Mouse (Mus musculus): ENCODE data around the gene Chrnb1. TPM values are rescaled to one million over a fixed set of nuclear protein-coding genes. Genes with fewer than 3 reads are reported as not detected.

The Chrnb1 gene
- 0.31 and 0.33 TPM in 2 replicates for total RNA-seq (2012; rRNA removed)
- polyA plus RNA-seq (2012; ENCODE audit: insufficient read depth in 1 of 2, insufficient read length in 2 of 2, low read depth in 1 of 2, low replicate concordance in 2 of 2, missing spikeins in 1 of 2), result 1 to 10 TPM in 1 of 2 experiments, not detected in 1; 1.6 TPM

- Histone ChIP-seq H3K4me3 (ENCODE audit: control insufficient read depth in 1 of 2, insufficient read depth in 1 of 2, low read depth in 2 of 2, low read length in 2 of 2) (peak within 1 kb of the TSS; percentile 69 to 88), H3K9me3 (replicated peaks; ENCODE audit: insufficient read depth, low read length) (no peaks in the 10 kb centered on the region), H3K9ac (ENCODE audit: control insufficient read depth, low read depth, low read length, poor library complexity, severe bottlenecking) (peak within 1 kb of the TSS; percentile 66), H3K27me3 (ENCODE audit: control insufficient read depth in 1 of 2, insufficient read depth in 2 of 2, low read length in 2 of 2) (no peaks in the 10 kb centered on the region), H3K4me1 (ENCODE audit: control insufficient read depth in 1 of 2, insufficient read depth in 2 of 2, low read length in 2 of 2) (peaks cover 5 to 10% of the 10 kb centered on the region in 2 experiments), H3K79me2 (ENCODE audit: control insufficient read depth, insufficient read depth, low read length, poor library complexity) (no peaks in the 10 kb centered on the region; the same call in 1 of the 2 replicates), H3K27ac (ENCODE audit: control insufficient read depth, low read depth, low read length) (no peak within 1 kb of the TSS; the same call in 1 of the 2 replicates), H3K36me3 (ENCODE audit: control insufficient read depth in 1 of 2, insufficient read depth in 2 of 2, low read length in 2 of 2) (peaks cover 0 to 11% of the 10 kb centered on the region in 2 experiments; a peak in 2 of 4 replicates)
- DNase-seq (ENCODE audit: low read depth, low spot score), result peak; percentile 100
- TF ChIP-seq SIN3A (IDR thresholded peaks at IDR 0.05; ENCODE audit: low read length) (no peak; the same call in none of the 2 replicates), MEF2A (IDR thresholded peaks at IDR 0.05; ENCODE audit: extremely low read depth, insufficient replicate concordance, low read depth, low read length, poor library complexity, severe bottlenecking) (no peak), CHD2 (IDR thresholded peaks at IDR 0.05; ENCODE audit: low read length) (no peak), KAT2A (conservative IDR thresholded peaks at IDR 0.05; ENCODE audit: low read depth, low read length) (no peak), UBTF (IDR thresholded peaks at IDR 0.05; ENCODE audit: borderline replicate concordance, insufficient read depth, low read depth, low read length) (no peak), TCF12 (IDR thresholded peaks at IDR 0.05; ENCODE audit: low read depth, low read length) (peak; percentile 33), EP300 (IDR thresholded peaks at IDR 0.05; ENCODE audit: low read depth in 1 of 2, low read length in 2 of 2) (no peak), USF2 (IDR thresholded peaks at IDR 0.05; ENCODE audit: borderline replicate concordance in 1 of 2, insufficient read depth in 1 of 2, low read depth in 1 of 2, low read length in 2 of 2) (no peak), MYC (IDR thresholded peaks at IDR 0.05; ENCODE audit: low read depth, low read length) (0 out of 2 replicates have a peak, but pooled peaks have one; percentile 10), CTCF (IDR thresholded peaks at IDR 0.05 in 2 of 3, conservative IDR thresholded peaks at IDR 0.05 in 1 of 3; ENCODE audit: control insufficient read depth in 1 of 3, insufficient read depth in 1 of 3, low read depth in 2 of 3, low read length in 3 of 3, poor library complexity in 1 of 3, severe bottlenecking in 1 of 3) (0 out of 6 replicates have a peak, but pooled peaks of 1 of the 3 experiments have one; percentile 10), ELF1 (IDR thresholded peaks at IDR 0.05; ENCODE audit: low read depth, low read length) (0 out of 2 replicates have a peak, but pooled peaks have one; percentile 20), TAL1 (IDR thresholded peaks at IDR 0.05; ENCODE audit: low read length) (no peak), HCFC1 (IDR thresholded peaks at IDR 0.05; ENCODE audit: low read depth, low read length) (peak; percentile 32; the same call in 1 of the 2 replicates), NRF1 (IDR thresholded peaks at IDR 0.05; ENCODE audit: insufficient read depth, low read depth, low read length, poor library complexity, severe bottlenecking) (peak; percentile 42; the same call in 1 of the 2 replicates), POLR2AphosphoS2 (IDR thresholded peaks at IDR 0.05; ENCODE audit: low read length) (peak; percentile 88), POLR2A (IDR thresholded peaks at IDR 0.05; ENCODE audit: control insufficient read depth in 1 of 2, insufficient read depth in 1 of 2, low read depth in 1 of 2, low read length in 2 of 2, poor library complexity in 1 of 2) (peak; percentile 17 to 73; a peak in 3 of 4 replicates), MAZ (IDR thresholded peaks at IDR 0.05; ENCODE audit: low read depth, low read length) (peak; percentile 35; the same call in 1 of the 2 replicates), MXI1 (IDR thresholded peaks at IDR 0.05; ENCODE audit: low read depth, low read length) (peak; percentile 52), RCOR1 (IDR thresholded peaks at IDR 0.05; ENCODE audit: low read depth, low read length) (0 out of 2 replicates have a peak, but pooled peaks have one; percentile 6), SMC3 (IDR thresholded peaks at IDR 0.05; ENCODE audit: low read depth, low read length) (0 out of 2 replicates have a peak, but pooled peaks have one; percentile 3), BHLHE40 (IDR thresholded peaks at IDR 0.05; ENCODE audit: borderline replicate concordance, low read depth, low read length) (0 out of 2 replicates have a peak, but pooled peaks have one; percentile 23), NELFE (IDR thresholded peaks at IDR 0.05; ENCODE audit: low read depth, low read length) (peak; percentile 62; the same call in 1 of the 2 replicates), ZMIZ1 (IDR thresholded peaks at IDR 0.05; ENCODE audit: low read depth, low read length) (peak; percentile 52; the same call in 1 of the 2 replicates), TBP (IDR thresholded peaks at IDR 0.05; ENCODE audit: low read depth, low read length) (peak; percentile 78), JUND (IDR thresholded peaks at IDR 0.05; ENCODE audit: low read depth, low read length) (no peak), MAX (IDR thresholded peaks at IDR 0.05; ENCODE audit: low read length) (0 out of 2 replicates have a peak, but pooled peaks have one; percentile 44), ZKSCAN1 (IDR thresholded peaks at IDR 0.05; ENCODE audit: low read depth, low read length) (no peak; the same call in 1 of the 2 replicates)
Measured at GRCm38 (mm10) chr11:69795168-69795982, at the start of gene Chrnb1. Chrnb1 (minus strand) TSS chr11:69795943.
